Mouse (Mus musculus): ENCODE measurements around the gene B9d2. TPM values are rescaled to one million over a fixed set of nuclear protein-coding genes. Genes with fewer than 3 reads are reported as not detected.

The B9d2 gene
- polyA plus RNA-seq, 1 experiment from 2014 or later: 27.6 TPM

DNA sequence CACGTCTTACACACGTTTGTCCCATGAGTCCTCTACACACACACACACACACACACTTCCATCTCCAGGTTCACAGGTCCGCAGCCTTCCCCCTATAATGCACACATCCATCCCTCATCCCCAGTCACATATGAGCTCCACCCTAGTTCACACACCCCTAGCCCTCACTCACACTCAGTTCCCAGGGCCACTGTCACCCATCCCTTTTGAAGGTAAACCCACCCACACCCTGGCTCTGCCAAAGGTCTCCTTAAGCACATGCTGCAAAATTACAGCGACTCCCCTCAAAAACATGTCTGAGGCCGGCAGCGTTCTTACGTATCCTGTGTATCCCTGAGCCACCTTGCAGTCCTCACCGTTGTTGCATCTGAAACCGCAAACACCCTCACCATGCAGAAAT is 6.3 kb upstream of the B9d2 start:
- peak overlapping the region; percentile 29; the same call in 1 of the 2 replicates for H3K4me3 ChIP-seq (ENCODE audit: low read depth, low read length)
- H3K9ac ChIP-seq: no peak overlapping the region
- 28% methylated on average over 9 of the region's 9 CpGs for WGBS

DNA sequence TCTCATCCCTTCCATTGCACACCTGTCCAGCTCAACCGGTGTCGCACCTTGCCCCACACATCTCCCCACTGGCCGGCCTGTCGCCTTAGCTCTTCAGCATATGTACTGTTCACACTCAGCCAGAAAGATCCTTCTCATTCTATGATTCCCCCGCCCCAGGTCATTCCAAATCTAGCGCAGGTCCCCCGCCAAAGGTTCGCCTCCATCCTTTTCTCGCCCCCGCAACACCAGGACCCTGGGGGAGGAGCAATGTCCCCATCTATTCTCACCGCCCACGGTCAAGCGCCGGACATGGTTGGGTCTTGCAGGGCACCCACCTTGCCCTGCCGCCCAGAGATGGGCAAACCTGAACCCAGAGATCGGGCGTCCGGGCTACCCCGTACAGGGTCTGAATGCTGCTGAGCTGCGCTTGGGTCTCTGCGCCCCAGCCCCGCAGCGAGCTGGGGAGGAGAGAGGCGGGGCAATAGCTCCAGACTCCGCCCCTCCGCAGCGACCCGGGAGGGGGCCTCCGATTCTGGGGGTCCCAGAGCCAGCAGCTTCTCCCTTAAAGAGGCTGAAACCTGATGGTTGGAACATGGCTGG is 5.8 kb upstream of the B9d2 start, which contains the start of gene Tmem91:
TSS of gene Tmem91 (minus strand) at position 448 of the 582 bp plus-strand sequence.
- ATAC-seq (ENCODE audit: insufficient read depth) (no peak), DNase-seq (no peak)
- H3K36me3 ChIP-seq (ENCODE audit: insufficient read depth): no peaks in the 10 kb centered on the region
- H3K4me3 ChIP-seq (ENCODE audit: low read depth, low read length): peak within 1 kb of the TSS; percentile 29
- H3K27me3 ChIP-seq (ENCODE audit: insufficient read depth, low read length): peaks cover 32% of the 10 kb centered on the region
- H3K9me3 ChIP-seq (ENCODE audit: low read depth, low read length): no peaks in the 10 kb centered on the region
- 0 out of 2 replicates have a peak, but pooled peaks cover 4% of the 10 kb centered on the region for H3K4me1 ChIP-seq (ENCODE audit: insufficient read depth)
- TF ChIP-seq CTCF (IDR thresholded peaks at IDR 0.05; ENCODE audit: low read depth): no peak
- 3% methylated on average over 29 of the region's 29 CpGs for WGBS
- peak within 1 kb of the TSS; percentile 56 for H3K4me2 ChIP-seq
- no peak within 1 kb of the TSS for H3K27ac ChIP-seq (ENCODE audit: low read depth)
- 0 out of 2 replicates have a peak within 1 kb of the TSS, but pooled peaks have one; percentile 6 for H3K9ac ChIP-seq

More for the DNA sequence above, 6.3 kb upstream of the B9d2 start:
- no peak for DNase-seq
- peaks cover under 1% of the 10 kb centered on the region; the same call in 1 of the 2 replicates for H3K36me3 ChIP-seq (ENCODE audit: insufficient read depth)
- no peaks in the 10 kb centered on the region for H3K9me3 ChIP-seq (ENCODE audit: low read depth, low read length)
- 0 out of 2 replicates have a peak, but pooled peaks cover 4% of the 10 kb centered on the region for H3K4me1 ChIP-seq (ENCODE audit: insufficient read depth)
- H3K27ac ChIP-seq (ENCODE audit: low read depth): no peak overlapping the region
- peaks cover 32% of the 10 kb centered on the region for H3K27me3 ChIP-seq (ENCODE audit: insufficient read depth, low read length)
- H3K4me2 ChIP-seq: peak overlapping the region; percentile 56
- ATAC-seq (ENCODE audit: insufficient read depth): no peak
- TF ChIP-seq CTCF (IDR thresholded peaks at IDR 0.05; ENCODE audit: low read depth): no peak

DNA sequence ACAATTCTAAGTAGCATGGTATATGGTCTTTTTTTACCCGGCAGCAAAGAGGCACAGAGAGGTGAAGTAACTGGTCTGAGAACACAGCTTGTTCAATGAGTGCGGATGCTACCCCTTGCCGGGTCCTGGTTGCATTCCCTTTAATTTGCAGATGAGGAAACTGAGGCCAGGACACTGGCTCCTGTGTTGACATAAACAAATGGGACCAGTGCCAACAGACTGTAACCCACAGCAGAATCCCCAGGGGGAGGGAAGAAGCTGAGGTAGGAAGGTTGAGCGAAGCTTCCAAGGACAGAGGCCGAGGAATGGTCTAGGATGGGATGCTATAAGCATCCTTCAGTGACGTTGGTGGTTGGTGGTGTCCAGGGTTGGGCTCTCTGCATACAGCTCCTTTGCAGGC is 5.2 kb upstream of the B9d2 start:
- WGBS: 50% methylated on average over 6 of the region's 6 CpGs
- DNase-seq (no peak), ATAC-seq (ENCODE audit: insufficient read depth) (no peak)
- H3K4me2 ChIP-seq: peak overlapping the region; percentile 56
- peak overlapping the region; percentile 29; the same call in 1 of the 2 replicates for H3K4me3 ChIP-seq (ENCODE audit: low read depth, low read length)
- 0 out of 2 replicates have a peak, but pooled peaks cover 4% of the 10 kb centered on the region for H3K4me1 ChIP-seq (ENCODE audit: insufficient read depth)
- TF ChIP-seq CTCF (IDR thresholded peaks at IDR 0.05; ENCODE audit: low read depth): no peak
- H3K36me3 ChIP-seq (ENCODE audit: insufficient read depth): no peaks in the 10 kb centered on the region
- H3K9ac ChIP-seq: no peak overlapping the region
- H3K27ac ChIP-seq (ENCODE audit: low read depth): no peak overlapping the region
- H3K9me3 ChIP-seq (ENCODE audit: low read depth, low read length): no peaks in the 10 kb centered on the region
- peaks cover 32% of the 10 kb centered on the region for H3K27me3 ChIP-seq (ENCODE audit: insufficient read depth, low read length)

DNA sequence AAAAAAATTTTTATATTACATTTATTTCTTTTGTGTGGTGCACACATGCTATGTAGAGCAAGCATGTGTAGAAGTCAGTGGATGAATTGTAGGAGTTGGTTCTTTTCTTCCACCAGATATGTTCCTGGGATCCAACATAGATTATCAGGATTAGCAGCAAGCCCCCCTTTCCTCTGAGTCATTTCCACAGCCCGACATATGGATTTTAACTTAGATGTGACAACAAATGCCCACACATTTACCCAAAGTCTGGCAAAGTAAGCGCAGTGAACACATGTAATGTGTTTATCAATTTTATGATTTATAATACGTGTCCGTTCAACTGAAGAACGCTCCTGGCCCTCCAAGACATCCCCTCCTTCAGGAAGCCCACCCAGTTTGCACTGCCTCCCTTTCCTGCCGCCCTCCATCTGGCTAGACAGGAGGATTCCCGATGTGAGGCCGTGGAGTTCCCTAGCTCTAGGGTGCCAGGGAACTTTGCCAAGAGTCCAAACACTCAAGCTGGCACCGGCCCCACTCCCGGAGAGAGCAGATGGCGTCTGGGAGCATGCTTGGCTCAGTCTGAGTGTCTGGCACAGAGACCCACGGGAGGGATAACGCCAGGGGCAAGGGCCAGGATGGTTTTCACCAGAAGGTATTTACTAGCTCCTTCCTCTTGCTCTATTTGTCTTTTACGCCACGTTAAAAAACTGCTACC is 4.3 kb upstream of the B9d2 start:
- Histone ChIP-seq H3K4me2 (no peak overlapping the region; the same call in 1 of the 2 replicates), H3K9me3 (ENCODE audit: low read depth, low read length) (no peaks in the 10 kb centered on the region), H3K4me1 (ENCODE audit: insufficient read depth) (peaks cover 5% of the 10 kb centered on the region), H3K36me3 (ENCODE audit: insufficient read depth) (no peaks in the 10 kb centered on the region), H3K9ac (no peak overlapping the region), H3K27me3 (ENCODE audit: insufficient read depth, low read length) (peaks cover 32% of the 10 kb centered on the region), H3K27ac (ENCODE audit: low read depth) (no peak overlapping the region), H3K4me3 (ENCODE audit: low read depth, low read length) (no peak overlapping the region)
- DNase-seq: peak; percentile 84
- WGBS: 35% methylated on average over 15 of the region's 15 CpGs
- no peak for ATAC-seq (ENCODE audit: insufficient read depth)
- TF ChIP-seq CTCF (IDR thresholded peaks at IDR 0.05; ENCODE audit: low read depth): no peak

DNA sequence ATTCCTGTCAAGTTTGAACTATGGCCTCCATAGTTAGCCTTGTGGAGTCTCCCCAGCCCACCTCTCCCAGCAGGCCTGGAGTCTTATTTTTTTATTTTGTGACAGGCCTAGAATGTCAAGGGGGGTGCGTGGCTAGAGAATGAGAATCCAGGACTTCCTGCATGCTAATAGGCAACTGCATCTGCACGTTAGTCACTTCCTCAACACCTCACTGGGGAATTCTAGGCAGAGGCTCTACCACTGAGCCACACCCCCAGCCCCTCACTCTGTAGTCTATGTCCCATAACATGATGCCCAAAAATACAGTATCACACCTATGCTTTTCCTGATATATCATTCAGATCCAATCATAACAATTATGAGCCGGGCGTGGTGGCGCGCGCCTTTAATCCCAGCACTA is 3.6 kb upstream of the B9d2 start:
- ATAC-seq (ENCODE audit: insufficient read depth) (no peak), DNase-seq (no peak)
- Histone ChIP-seq H3K27me3 (ENCODE audit: insufficient read depth, low read length) (peaks cover 32% of the 10 kb centered on the region), H3K27ac (ENCODE audit: low read depth) (no peak overlapping the region), H3K4me1 (ENCODE audit: insufficient read depth) (peaks cover 10% of the 10 kb centered on the region), H3K9me3 (ENCODE audit: low read depth, low read length) (no peaks in the 10 kb centered on the region), H3K9ac (no peak overlapping the region), H3K4me3 (ENCODE audit: low read depth, low read length) (no peak overlapping the region), H3K4me2 (no peak overlapping the region), H3K36me3 (ENCODE audit: insufficient read depth) (no peaks in the 10 kb centered on the region)
- 86% methylated on average over 7 of the region's 7 CpGs for WGBS
- TF ChIP-seq CTCF (IDR thresholded peaks at IDR 0.05; ENCODE audit: low read depth): no peak

DNA sequence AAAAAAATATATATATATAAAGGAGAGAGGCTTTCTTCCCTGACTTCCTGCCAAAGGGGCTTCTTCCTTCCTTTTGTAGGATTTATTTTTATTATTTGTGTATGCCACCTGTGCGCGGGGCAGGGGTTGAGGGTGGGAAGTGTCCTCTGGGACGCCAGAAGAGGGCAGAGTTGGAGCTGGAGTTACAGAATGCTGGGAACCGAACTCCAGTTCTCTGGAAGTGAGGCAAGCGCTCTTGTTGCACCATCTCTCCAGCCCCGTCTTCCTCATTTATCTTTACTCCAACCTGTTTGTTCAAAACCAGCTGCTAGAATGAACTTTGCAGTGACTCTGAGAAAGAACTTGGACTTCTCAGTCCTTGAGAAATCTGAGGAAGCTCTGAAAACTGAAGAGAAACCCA is 609 bp upstream of the B9d2 start:
- 3% methylated on average over 6 of the region's 6 CpGs for WGBS
- Histone ChIP-seq H3K27me3 (ENCODE audit: insufficient read depth, low read length) (peaks cover 13% of the 10 kb centered on the region), H3K9me3 (ENCODE audit: low read depth, low read length) (no peaks in the 10 kb centered on the region), H3K4me1 (ENCODE audit: insufficient read depth) (peaks cover 10% of the 10 kb centered on the region), H3K36me3 (ENCODE audit: insufficient read depth) (0 out of 2 replicates have a peak, but pooled peaks cover 4% of the 10 kb centered on the region), H3K9ac (no peak overlapping the region), H3K4me3 (ENCODE audit: low read depth, low read length) (peak overlapping the region; percentile 64), H3K4me2 (peak overlapping the region; percentile 56), H3K27ac (ENCODE audit: low read depth) (no peak overlapping the region)
- DNase-seq (peak; percentile 37), ATAC-seq (ENCODE audit: insufficient read depth) (no peak)
- TF ChIP-seq CTCF (IDR thresholded peaks at IDR 0.05; ENCODE audit: low read depth): peak; percentile 18; the same call in 1 of the 2 replicates

Measured in lung, embryonic 14.5 days (tissue).